Mouse (Mus musculus) testis, adult 2 months (tissue): ENCODE results near the gene 2410002F23Rik.

Source experiments
- CTCF ChIP-seq: fragments of 200-500 bp; IDR thresholded peaks from 2 replicates; pipeline ENCODE4 v1.5.1; 2012; ENCODE audit warnings: low read depth, mild to moderate bottlenecking, inconsistent platforms, low read length, moderate library complexity; ENCODE audit not compliant: control insufficient read depth, insufficient read depth, insufficient replicate concordance
- POLR2A ChIP-seq: fragments of 200-500 bp; IDR thresholded peaks from 2 replicates; pipeline ENCODE4 v1.6.1; 2012; ENCODE audit warnings: low read depth, mild to moderate bottlenecking, inconsistent platforms, low read length, moderate library complexity; ENCODE audit not compliant: control insufficient read depth

GRCm38 (mm10) chr7:44239913-44240312 is 6.6 kb upstream of the 2410002F23Rik start:
- TF ChIP-seq CTCF (no peak), POLR2A (no peak)
